Mouse (Mus musculus) heart, embryonic 11.5 days (tissue): ENCODE measurements at regions not wholly inside any gene's neighbourhood (a gene's known extent, or its start where the extent isn't known, plus 50 kb on each side); places are given as distances from the start of the nearest gene placed in this dataset.
A peak's percentile ranks its signal among the peaks of the same experiment; 100 is the strongest.

ENCODE experiments used
- ATAC-seq: fragments of 200-750 bp; cut with Nextera tagmentation; replicated peaks from 2 replicates; pipeline ENCODE4 v1.8.0; 2017; ENCODE audit warnings: moderate library complexity; ENCODE audit not compliant: insufficient number of reproducible peaks, low FRiP score, low TSS enrichment
- H3K27ac ChIP-seq: fragments of 300-500 bp; sonication (generic); 2 replicates; pipeline ENCODE4 v1.5.1; 2014; ENCODE audit warnings: mild to moderate bottlenecking, low read depth, low read length
- H3K27me3 ChIP-seq: fragments of 300-500 bp; sonication (generic); 2 replicates; pipeline ENCODE4 v1.6.1; 2014; ENCODE audit warnings: mild to moderate bottlenecking, low read length, mixed read lengths; ENCODE audit not compliant: control insufficient read depth, insufficient read depth
- H3K36me3 ChIP-seq: fragments of 300-500 bp; sonication (generic); 2 replicates; pipeline ENCODE4 v1.6.1; 2014; ENCODE audit warnings: mild to moderate bottlenecking, low read length, moderate library complexity, mixed read lengths; ENCODE audit not compliant: control insufficient read depth, insufficient read depth
- H3K4me1 ChIP-seq: fragments of 300-500 bp; sonication (generic); 2 replicates; pipeline ENCODE4 v1.6.1; 2014; ENCODE audit warnings: low read length; ENCODE audit not compliant: control insufficient read depth, insufficient read depth
- H3K4me2 ChIP-seq: fragments of 300-500 bp; sonication (generic); 2 replicates; pipeline ENCODE4 v1.6.1; 2014; ENCODE audit warnings: mild to moderate bottlenecking, moderate library complexity
- H3K4me3 ChIP-seq: fragments of 300-500 bp; sonication (generic); 2 replicates; pipeline ENCODE4 v1.5.1; 2014; ENCODE audit warnings: low read depth, low read length
- H3K9ac ChIP-seq: fragments of 300-500 bp; sonication (generic); 2 replicates; pipeline ENCODE4 v1.6.1; 2014; ENCODE audit warnings: mild to moderate bottlenecking, low read depth, low read length, moderate library complexity
- H3K9me3 ChIP-seq: fragments of 300-500 bp; sonication (generic); replicated peaks from 2 replicates; pipeline ENCODE4 v1.6.1; 2016; ENCODE audit warnings: low read length; ENCODE audit not compliant: control insufficient read depth
- WGBS: fragments of 180-500 bp; shearing (Covaris S2); extraction: QIAGEN DNeasy Blood & Tissue Kit; methylation state at CpG from one replicate; pipeline ENCODE4 v1.1.7; 2014; ENCODE audit not compliant: insufficient replicate concordance; 5-methylcytosine and 5-hydroxymethylcytosine counted together

GRCm38 (mm10) chr14:25173281-25173680, 285.7 kb upstream of the Zmiz1 start:
- Histone ChIP-seq H3K36me3 (no peaks in the 10 kb centered on the region), H3K27ac (no peak overlapping the region), H3K4me1 (peaks cover 17% of the 10 kb centered on the region), H3K9ac (no peak overlapping the region), H3K9me3 (no peaks in the 10 kb centered on the region), H3K27me3 (no peaks in the 10 kb centered on the region), H3K4me3 (no peak overlapping the region), H3K4me2 (no peak overlapping the region)
- 65% methylated on average over 6 of the region's 6 CpGs for WGBS
- ATAC-seq = no peak

GRCm38 (mm10) chr14:25173873-25174272, 285.1 kb upstream of the Zmiz1 start:
- Histone ChIP-seq H3K4me3 (no peak overlapping the region), H3K27ac (no peak overlapping the region), H3K27me3 (no peaks in the 10 kb centered on the region), H3K4me1 (peaks cover 11% of the 10 kb centered on the region), H3K36me3 (no peaks in the 10 kb centered on the region), H3K4me2 (no peak overlapping the region), H3K9me3 (no peaks in the 10 kb centered on the region), H3K9ac (no peak overlapping the region)
- WGBS = 65% methylated on average over 6 of the region's 6 CpGs
- no peak for ATAC-seq

- Histone ChIP-seq H3K4me3 (no peak overlapping the region), H3K27me3 (no peaks in the 10 kb centered on the region), H3K4me1 (peaks cover 10% of the 10 kb centered on the region; the same call in 1 of the 2 replicates), H3K9me3 (no peaks in the 10 kb centered on the region), H3K4me2 (no peak overlapping the region), H3K27ac (no peak overlapping the region), H3K36me3 (no peaks in the 10 kb centered on the region), H3K9ac (no peak overlapping the region)
- 32% methylated on average over 2 of the region's 2 CpGs for WGBS
- ATAC-seq = 0 out of 2 replicates have a peak, but pooled peaks have one; percentile 14
Measured at GRCm38 (mm10) chr14:25174402-25174801, 284.6 kb upstream of the Zmiz1 start.

GRCm38 (mm10) chr14:25176206-25176605, 282.8 kb upstream of the Zmiz1 start:
- WGBS = 61% methylated on average over 6 of the region's 6 CpGs
- Histone ChIP-seq H3K4me1 (peaks cover 10% of the 10 kb centered on the region; the same call in 1 of the 2 replicates), H3K9ac (no peak overlapping the region), H3K27ac (no peak overlapping the region), H3K4me3 (no peak overlapping the region), H3K4me2 (no peak overlapping the region), H3K36me3 (no peaks in the 10 kb centered on the region), H3K9me3 (no peaks in the 10 kb centered on the region), H3K27me3 (no peaks in the 10 kb centered on the region)
- ATAC-seq = no peak

- no peaks in the 10 kb centered on the region for H3K36me3 ChIP-seq
- ATAC-seq = no peak
- no peak overlapping the region for H3K4me2 ChIP-seq
- no peak overlapping the region for H3K4me3 ChIP-seq
- no peaks in the 10 kb centered on the region for H3K27me3 ChIP-seq
- H3K9me3 ChIP-seq = no peaks in the 10 kb centered on the region
- peaks cover 11% of the 10 kb centered on the region for H3K4me1 ChIP-seq
- H3K9ac ChIP-seq = no peak overlapping the region
- 80% methylated on average over 9 of the region's 9 CpGs for WGBS
- no peak overlapping the region for H3K27ac ChIP-seq
Measured at GRCm38 (mm10) chr14:25180126-25180525, 278.9 kb upstream of the Zmiz1 start.

GRCm38 (mm10) chr14:25181406-25181805, 277.6 kb upstream of the Zmiz1 start:
- 51% methylated on average over 2 of the region's 2 CpGs for WGBS
- Histone ChIP-seq H3K4me2 (no peak overlapping the region), H3K9me3 (no peaks in the 10 kb centered on the region), H3K9ac (no peak overlapping the region), H3K27me3 (no peaks in the 10 kb centered on the region), H3K27ac (no peak overlapping the region), H3K4me1 (peaks cover 20% of the 10 kb centered on the region), H3K36me3 (no peaks in the 10 kb centered on the region), H3K4me3 (no peak overlapping the region)
- no peak for ATAC-seq

GRCm38 (mm10) chr14:25184042-25184441, 274.9 kb upstream of the Zmiz1 start:
- H3K36me3 ChIP-seq = no peaks in the 10 kb centered on the region
- ATAC-seq = no peak
- peaks cover 27% of the 10 kb centered on the region for H3K4me1 ChIP-seq
- H3K27me3 ChIP-seq = no peaks in the 10 kb centered on the region
- no peak overlapping the region for H3K4me2 ChIP-seq
- H3K27ac ChIP-seq = no peak overlapping the region
- H3K9me3 ChIP-seq = no peaks in the 10 kb centered on the region
- H3K9ac ChIP-seq = 0 out of 2 replicates have a peak overlapping the region, but pooled peaks have one; percentile 28
- no peak overlapping the region for H3K4me3 ChIP-seq
- 51% methylated on average over 5 of the region's 5 CpGs for WGBS

GRCm38 (mm10) chr14:25184875-25185274, 274.1 kb upstream of the Zmiz1 start:
- no peak for ATAC-seq
- Histone ChIP-seq H3K9ac (no peak overlapping the region), H3K27me3 (no peaks in the 10 kb centered on the region), H3K9me3 (no peaks in the 10 kb centered on the region), H3K4me3 (no peak overlapping the region), H3K4me2 (no peak overlapping the region), H3K36me3 (no peaks in the 10 kb centered on the region), H3K27ac (no peak overlapping the region), H3K4me1 (peaks cover 27% of the 10 kb centered on the region)
- WGBS = 70% methylated on average over 1 of the region's 1 CpGs

- Histone ChIP-seq H3K27ac (no peak overlapping the region; the same call in 1 of the 2 replicates), H3K4me3 (no peak overlapping the region), H3K9me3 (no peaks in the 10 kb centered on the region), H3K4me1 (peaks cover 27% of the 10 kb centered on the region), H3K27me3 (no peaks in the 10 kb centered on the region), H3K36me3 (no peaks in the 10 kb centered on the region), H3K9ac (no peak overlapping the region), H3K4me2 (no peak overlapping the region)
- WGBS = 50% methylated on average over 10 of the region's 10 CpGs
- ATAC-seq = no peak
Measured at GRCm38 (mm10) chr14:25185556-25185958, 273.4 kb upstream of the Zmiz1 start.
